Mouse (Mus musculus): ENCODE results near the gene Tmf1. TPM values are rescaled to one million over a fixed set of nuclear protein-coding genes. Genes with fewer than 3 reads are reported as not detected.

Tmf1 gene
- polyA plus RNA-seq, 1 experiment, result 9.4 TPM

DNA sequence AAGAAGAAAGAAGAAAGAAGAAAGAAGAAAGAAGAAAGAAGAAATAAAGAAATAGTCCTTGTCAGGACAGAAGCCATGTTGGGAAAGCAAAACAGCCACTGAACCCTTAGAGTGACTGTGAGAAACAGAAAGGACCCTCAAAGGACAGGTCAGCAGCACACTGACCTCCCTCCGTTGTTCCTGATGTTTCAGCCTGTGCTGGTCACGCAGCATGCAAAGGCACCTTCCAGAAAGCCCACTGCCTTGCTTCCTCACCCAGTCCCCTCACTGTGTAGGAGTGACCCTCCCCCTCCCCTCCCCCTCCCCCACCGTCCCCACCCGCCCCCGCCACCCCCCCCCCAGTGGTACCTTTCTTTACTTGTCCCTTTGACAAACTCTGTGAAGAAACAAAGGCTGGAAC lies 41.8 kb upstream of the Tmf1 start:
- H3K27ac ChIP-seq (ENCODE audit: insufficient read depth, low read length), result no peak overlapping the region
- H3K4me1 ChIP-seq (ENCODE audit: control insufficient read depth, insufficient read depth, low read length), result peaks cover 11% of the 10 kb centered on the region
- TF ChIP-seq CTCF (IDR thresholded peaks at IDR 0.05; ENCODE audit: extremely low read depth, insufficient read depth, low read length), result no peak
- TF ChIP-seq POLR2A (IDR thresholded peaks at IDR 0.05; ENCODE audit: extremely low read depth, insufficient read depth, low read length), result no peak
- no peak overlapping the region for H3K4me3 ChIP-seq (ENCODE audit: insufficient read depth, low read length)

- Histone ChIP-seq H3K27ac (ENCODE audit: insufficient read depth, low read length) (no peak overlapping the region), H3K4me3 (ENCODE audit: insufficient read depth, low read length) (no peak overlapping the region), H3K4me1 (ENCODE audit: control insufficient read depth, insufficient read depth, low read length) (peaks cover 5% of the 10 kb centered on the region)
- TF ChIP-seq CTCF (IDR thresholded peaks at IDR 0.05; ENCODE audit: extremely low read depth, insufficient read depth, low read length) (no peak), POLR2A (IDR thresholded peaks at IDR 0.05; ENCODE audit: extremely low read depth, insufficient read depth, low read length) (no peak)
These were observed 37.4 kb upstream of the Tmf1 start for GRCm38 (mm10) chr6:97216154-97216821.

DNA sequence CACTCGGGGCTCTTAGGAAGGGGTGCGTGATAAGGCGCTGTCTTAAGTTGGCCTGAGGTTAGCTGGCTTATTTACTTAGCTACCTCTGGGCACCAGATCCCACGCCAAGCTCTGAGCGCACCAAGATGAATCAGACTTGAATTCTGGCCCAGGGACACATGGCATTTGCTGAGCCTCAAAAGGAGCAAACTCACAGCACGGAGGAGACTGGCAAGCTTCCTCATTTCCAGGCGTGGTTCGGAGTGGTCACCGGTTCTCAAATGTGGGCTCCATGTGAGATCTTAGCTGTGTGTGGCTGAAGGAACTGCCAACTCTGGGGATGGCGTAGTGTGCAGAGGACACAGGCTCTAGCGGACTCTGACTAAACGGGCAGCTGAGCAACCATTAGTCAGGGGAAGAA lies 33.1 kb upstream of the Tmf1 start:
- peak overlapping the region; percentile 97 for H3K4me3 ChIP-seq (ENCODE audit: insufficient read depth, low read length)
- H3K4me1 ChIP-seq (ENCODE audit: control insufficient read depth, insufficient read depth, low read length), result peaks cover 3% of the 10 kb centered on the region; the same call in 1 of the 2 replicates
- TF ChIP-seq CTCF (IDR thresholded peaks at IDR 0.05; ENCODE audit: extremely low read depth, insufficient read depth, low read length), result no peak
- no peak for TF ChIP-seq POLR2A (IDR thresholded peaks at IDR 0.05; ENCODE audit: extremely low read depth, insufficient read depth, low read length)
- H3K27ac ChIP-seq (ENCODE audit: insufficient read depth, low read length), result no peak overlapping the region

- H3K4me1 ChIP-seq (ENCODE audit: control insufficient read depth, insufficient read depth, low read length), result peaks cover 3% of the 10 kb centered on the region; the same call in 1 of the 2 replicates
- peak overlapping the region; percentile 97 for H3K4me3 ChIP-seq (ENCODE audit: insufficient read depth, low read length)
- H3K27ac ChIP-seq (ENCODE audit: insufficient read depth, low read length), result peak overlapping the region; percentile 83
- no peak for TF ChIP-seq CTCF (IDR thresholded peaks at IDR 0.05; ENCODE audit: extremely low read depth, insufficient read depth, low read length)
- no peak for TF ChIP-seq POLR2A (IDR thresholded peaks at IDR 0.05; ENCODE audit: extremely low read depth, insufficient read depth, low read length)
These were observed 32.2 kb upstream of the Tmf1 start for GRCm38 (mm10) chr6:97210962-97211601.

GRCm38 (mm10) chr6:97210191-97210961 lies 31.5 kb upstream of the Tmf1 start, which contains the start of gene Arl6ip5:
Gene Arl6ip5 (plus strand): TSS chr6:97210689.
- Histone ChIP-seq H3K4me1 (ENCODE audit: control insufficient read depth, insufficient read depth, low read length) (peaks cover 3% of the 10 kb centered on the region; the same call in 1 of the 2 replicates), H3K27ac (ENCODE audit: insufficient read depth, low read length) (peak within 1 kb of the TSS; percentile 83), H3K4me3 (ENCODE audit: insufficient read depth, low read length) (peak within 1 kb of the TSS; percentile 97)
- TF ChIP-seq POLR2A (IDR thresholded peaks at IDR 0.05; ENCODE audit: extremely low read depth, insufficient read depth, low read length), result peak; percentile 65; the same call in 1 of the 2 replicates
- no peak for TF ChIP-seq CTCF (IDR thresholded peaks at IDR 0.05; ENCODE audit: extremely low read depth, insufficient read depth, low read length)

DNA sequence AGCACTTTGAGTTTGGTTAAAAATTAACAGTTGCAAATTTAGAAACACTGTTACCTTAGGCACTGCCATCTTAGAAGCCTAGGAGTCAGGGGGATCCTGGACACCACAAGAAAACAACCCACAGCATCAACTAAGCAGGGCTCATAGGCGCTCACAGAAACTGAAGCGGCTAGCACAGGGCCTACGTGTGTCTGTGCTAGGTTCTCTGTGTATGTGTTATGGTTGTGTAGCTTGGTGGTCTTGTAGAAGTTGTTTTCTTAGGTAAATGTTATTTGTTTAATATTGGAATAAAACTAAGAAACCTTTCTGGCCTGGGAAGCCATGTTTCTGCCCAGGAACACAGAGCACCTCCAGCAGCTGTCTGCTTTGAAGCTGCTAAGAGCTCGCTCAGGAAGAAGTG lies 30.8 kb upstream of the Tmf1 start:
- Histone ChIP-seq H3K4me3 (ENCODE audit: insufficient read depth, low read length) (no peak overlapping the region), H3K27ac (ENCODE audit: insufficient read depth, low read length) (no peak overlapping the region), H3K4me1 (ENCODE audit: control insufficient read depth, insufficient read depth, low read length) (peaks cover 3% of the 10 kb centered on the region; the same call in 1 of the 2 replicates)
- TF ChIP-seq POLR2A (IDR thresholded peaks at IDR 0.05; ENCODE audit: extremely low read depth, insufficient read depth, low read length) (no peak), CTCF (IDR thresholded peaks at IDR 0.05; ENCODE audit: extremely low read depth, insufficient read depth, low read length) (no peak)

GRCm38 (mm10) chr6:97209201-97209600 lies 30.3 kb upstream of the Tmf1 start:
- TF ChIP-seq CTCF (IDR thresholded peaks at IDR 0.05; ENCODE audit: extremely low read depth, insufficient read depth, low read length), result no peak
- TF ChIP-seq POLR2A (IDR thresholded peaks at IDR 0.05; ENCODE audit: extremely low read depth, insufficient read depth, low read length), result no peak
- Histone ChIP-seq H3K4me3 (ENCODE audit: insufficient read depth, low read length) (no peak overlapping the region), H3K4me1 (ENCODE audit: control insufficient read depth, insufficient read depth, low read length) (peaks cover 6% of the 10 kb centered on the region; the same call in 1 of the 2 replicates), H3K27ac (ENCODE audit: insufficient read depth, low read length) (no peak overlapping the region)

GRCm38 (mm10) chr6:97208406-97208805 lies 29.5 kb upstream of the Tmf1 start:
- Histone ChIP-seq H3K4me3 (ENCODE audit: insufficient read depth, low read length) (no peak overlapping the region), H3K27ac (ENCODE audit: insufficient read depth, low read length) (no peak overlapping the region), H3K4me1 (ENCODE audit: control insufficient read depth, insufficient read depth, low read length) (peaks cover 5% of the 10 kb centered on the region; the same call in 1 of the 2 replicates)
- no peak for TF ChIP-seq CTCF (IDR thresholded peaks at IDR 0.05; ENCODE audit: extremely low read depth, insufficient read depth, low read length)
- no peak for TF ChIP-seq POLR2A (IDR thresholded peaks at IDR 0.05; ENCODE audit: extremely low read depth, insufficient read depth, low read length)

DNA sequence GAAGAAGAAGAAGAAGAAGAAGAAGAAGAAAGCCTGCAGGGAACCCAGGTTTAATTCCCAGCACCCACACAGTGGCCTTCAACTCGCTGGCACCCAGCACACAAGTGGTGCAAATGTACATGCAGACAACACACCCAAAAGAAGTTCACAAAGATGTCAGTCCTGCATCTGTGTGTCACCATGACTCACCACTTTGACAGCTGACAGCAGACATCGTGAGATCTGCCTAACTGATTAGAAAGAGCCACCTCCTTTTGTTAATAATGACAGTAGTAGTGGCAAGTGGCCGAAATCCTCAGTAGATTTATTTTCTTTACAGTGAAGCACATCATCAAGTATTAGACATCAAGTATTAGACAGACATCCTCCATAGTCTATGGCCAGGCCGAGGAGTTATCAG lies 28.2 kb upstream of the Tmf1 start:
- Histone ChIP-seq H3K4me3 (ENCODE audit: insufficient read depth, low read length) (no peak overlapping the region), H3K27ac (ENCODE audit: insufficient read depth, low read length) (no peak overlapping the region), H3K4me1 (ENCODE audit: control insufficient read depth, insufficient read depth, low read length) (peaks cover 4% of the 10 kb centered on the region; the same call in 1 of the 2 replicates)
- no peak for TF ChIP-seq CTCF (IDR thresholded peaks at IDR 0.05; ENCODE audit: extremely low read depth, insufficient read depth, low read length)
- no peak for TF ChIP-seq POLR2A (IDR thresholded peaks at IDR 0.05; ENCODE audit: extremely low read depth, insufficient read depth, low read length)

All from cortical plate, adult 2 months (tissue).